In genomic region chr17:27639851-27640250, GRCm38 (mm10) we compare ENCODE assay signal across 24 mouse cellular contexts. TPM values are rescaled to one million over a fixed set of nuclear protein-coding genes. Genes with fewer than 3 reads are reported as not detected.
DNase-seq lines count a peak whose midpoint lies in the region; ATAC-seq and TF ChIP-seq lines count a peak whose summit lies in the region.
"Not testable (repeated sequence)": the region's sequence is repeated elsewhere in the genome, so short reads cannot be mapped to it uniquely, and the experiment has no call there.
"Had no signal": no experiment of that assay in that cellular context is flagged by ENCODE, and none has a peak within 500 bp of the region (broad histone marks: within the 10 kb centered on the region; RNA-seq: fewer than 3 reads in every experiment).

No protein-coding gene starts in this region.

- not testable (repeated sequence) for H3K4me2 ChIP-seq in liver, postnatal 0 days (ENCODE audit: low read depth, low read length); stomach, postnatal 0 days (replicated peaks; ENCODE audit: low read depth)

- H3K27ac ChIP-seq in cortical plate, adult 2 months (ENCODE audit: insufficient read depth, low read length), result peak overlapping the region; percentile 47; the same call in 1 of the 2 replicates
- H3K27ac ChIP-seq in heart, adult 2 months; liver, postnatal 0 days (ENCODE audit: low read depth); stomach, postnatal 0 days (replicated peaks): not testable (repeated sequence)
- H3K27ac ChIP-seq in layer of hippocampus, adult 2 months, result peak overlapping the region; percentile 81

- not testable (repeated sequence) for H3K9me3 ChIP-seq in liver, postnatal 0 days (ENCODE audit: low read length); stomach, postnatal 0 days (ENCODE audit: control insufficient read depth, low read length)

- peak; percentile 51 for DNase-seq in CD4-positive, CD25-positive, alpha-beta regulatory T cell, adult 2 months (ENCODE audit: low read depth, low spot score)
- not testable (repeated sequence) for DNase-seq in heart, adult 2 months; layer of hippocampus, adult 2 months (ENCODE audit: low spot score in 2 of 2); liver, postnatal 0 days; stomach, postnatal 0 days (ENCODE audit: low spot score)

- not testable (repeated sequence) for TF ChIP-seq CTCF in cortical plate, adult 2 months (IDR thresholded peaks at IDR 0.05; ENCODE audit: extremely low read depth, insufficient read depth, low read length)
- peak; percentile 40 for TF ChIP-seq CTCF in heart, adult 2 months (IDR thresholded peaks at IDR 0.05)
- TF ChIP-seq CTCF in layer of hippocampus, adult 2 months (conservative IDR thresholded peaks at IDR 0.05), result peak; percentile 55
- peak; percentile 21; the same call in 1 of the 2 replicates for TF ChIP-seq CTCF in liver, postnatal 0 days (IDR thresholded peaks at IDR 0.05; ENCODE audit: low read depth)
- TF ChIP-seq CTCF in stomach, postnatal 0 days (IDR thresholded peaks at IDR 0.05; ENCODE audit: low read depth), result peak; percentile 23; the same call in 1 of the 2 replicates

- H3K79me2 ChIP-seq in heart, adult 2 months (replicated peaks; ENCODE audit: control insufficient read depth, insufficient read depth, low read length), result not testable (repeated sequence)

- not testable (repeated sequence) for H3K4me1 ChIP-seq in cortical plate, adult 2 months (ENCODE audit: control insufficient read depth, insufficient read depth, low read length); heart, adult 2 months (ENCODE audit: control insufficient read depth, insufficient read depth, low read length); liver, postnatal 0 days (ENCODE audit: insufficient read depth); stomach, postnatal 0 days (replicated peaks; ENCODE audit: control insufficient read depth, insufficient read depth)

- not testable (repeated sequence) for H3K27me3 ChIP-seq in heart, adult 2 months (ENCODE audit: control insufficient read depth, insufficient read depth, low read length); liver, postnatal 0 days (ENCODE audit: insufficient read depth, low read length); stomach, postnatal 0 days (ENCODE audit: control insufficient read depth, insufficient read depth, low read length)

- H3K4me3 ChIP-seq in cortical plate, adult 2 months (ENCODE audit: insufficient read depth, low read length); heart, adult 2 months; layer of hippocampus, adult 2 months; liver, postnatal 0 days (ENCODE audit: low read depth, low read length); stomach, postnatal 0 days (ENCODE audit: low read depth, low read length): not testable (repeated sequence)

- not testable (repeated sequence) for H3K36me3 ChIP-seq in heart, adult 2 months (ENCODE audit: control insufficient read depth, insufficient read depth, low read length); liver, postnatal 0 days (replicated peaks; ENCODE audit: insufficient read depth, low read length); stomach, postnatal 0 days (ENCODE audit: control insufficient read depth, insufficient read depth, low read length)

- ATAC-seq in liver, postnatal 0 days; stomach, postnatal 0 days (ENCODE audit: low FRiP score, low TSS enrichment): not testable (repeated sequence)

- WGBS in heart, adult 2 months, result 87% methylated on average over 6 of the region's 6 CpGs
- 80% methylated on average over 6 of the region's 6 CpGs for whole genome bisulfite sequencing in liver, postnatal 0 days (ENCODE audit: insufficient replicate concordance)
- 91% methylated on average over 6 of the region's 6 CpGs for WGBS in stomach, postnatal 0 days

- TF ChIP-seq EP300 in heart, adult 2 months (IDR thresholded peaks at IDR 0.05; ENCODE audit: insufficient read depth, low read depth, low read length); liver, postnatal 0 days (IDR thresholded peaks at IDR 0.05; ENCODE audit: low read depth); stomach, postnatal 0 days (optimal IDR thresholded peaks at IDR 0.05): not testable (repeated sequence)

- not testable (repeated sequence) for TF ChIP-seq POLR2A in cortical plate, adult 2 months (IDR thresholded peaks at IDR 0.05; ENCODE audit: extremely low read depth, insufficient read depth, low read length); heart, adult 2 months (IDR thresholded peaks at IDR 0.05; ENCODE audit: insufficient read depth, low read depth, low read length)

- intact Hi-C loops in heart, adult 2 months (cut with DNase I), result loop anchor here (10.0 kb wide), 1 partner anchor 425 kb away; no protein-coding TSS in a partner anchor

- not testable (repeated sequence) for H3K9ac ChIP-seq in heart, adult 2 months (ENCODE audit: low read depth, low read length); liver, postnatal 0 days (replicated peaks); stomach, postnatal 0 days (ENCODE audit: low read length)

RNA-seq across cellular contexts. Expression of gene Rps10, which starts 3.4 kb away (rescaled TPM):
- polyA plus RNA-seq in cortical plate, adult 2 months (2012; rRNA removed), result 525 and 561 TPM in 2 replicates
- total RNA-seq in heart, adult 2 months (2021), result 100 to 1,000 TPM; 529 to 604 TPM
- polyA plus RNA-seq in heart, adult 2 months (2012; rRNA removed), result 448 and 482 TPM in 2 replicates
- total RNA-seq in layer of hippocampus, adult 2 months (2021), result 100 to 1,000 TPM; 495 to 504 TPM
- polyA plus RNA-seq in liver, postnatal 0 days (2015; fragmentation: Nextera tagmentation; extraction: Ambion mirVana), result 523 and 535 TPM in 2 replicates
- polyA plus RNA-seq in stomach, postnatal 0 days (2015; fragmentation: Nextera tagmentation; extraction: Ambion mirVana), result 828 and 879 TPM in 2 replicates

RNA-seq across cellular contexts. Expression of gene RPS10-NUDT3, which starts 4.8 kb away (rescaled TPM):
- 0.15 and 0.47 TPM in 2 replicates for polyA plus RNA-seq in cortical plate, adult 2 months (2012; rRNA removed)
- not detected for total RNA-seq in heart, adult 2 months (2021)
- polyA plus RNA-seq in heart, adult 2 months (2012; rRNA removed), result not detected in 2 replicates
- total RNA-seq in layer of hippocampus, adult 2 months (2021), result not detected
- polyA plus RNA-seq in liver, postnatal 0 days (2015; fragmentation: Nextera tagmentation; extraction: Ambion mirVana), result not detected in 2 replicates
- not detected in 2 replicates for polyA plus RNA-seq in stomach, postnatal 0 days (2015; fragmentation: Nextera tagmentation; extraction: Ambion mirVana)
- total RNA-seq: adrenal gland, adult 18-20 months; adrenal gland, postnatal 36 days; common myeloid progenitor, adult 5-6 weeks; ES-E14; gastrocnemius, postnatal 14 days; gastrocnemius, postnatal 4 days; heart, postnatal 36 days had no signal
- polyA plus RNA-seq: C2C12; embryonic facial prominence, embryonic 10.5 days; embryonic facial prominence, embryonic 13.5 days; erythroblast, embryonic 14.5 days; forebrain, embryonic 13.5 days; forebrain, embryonic 16.5 days; heart, embryonic 12.5 days; heart, embryonic 15.5 days; hindbrain, embryonic 13.5 days; hindbrain, embryonic 16.5 days; intestine, embryonic 15.5 days had no signal

RNA-seq across cellular contexts. Expression of gene Pacsin1, which starts 15.5 kb away (rescaled TPM):
- 254 and 258 TPM in 2 replicates for polyA plus RNA-seq in cortical plate, adult 2 months (2012; rRNA removed)
- under 1 TPM; 0.44 to 0.45 TPM for total RNA-seq in heart, adult 2 months (2021)
- polyA plus RNA-seq in heart, adult 2 months (2012; rRNA removed), result 0.29 and 0.61 TPM in 2 replicates
- 100 to 1,000 TPM; 321 to 335 TPM for total RNA-seq in layer of hippocampus, adult 2 months (2021)
- polyA plus RNA-seq in liver, postnatal 0 days (2015; fragmentation: Nextera tagmentation; extraction: Ambion mirVana), result 0.27 and 0.29 TPM in 2 replicates
- 1.2 and 1.4 TPM in 2 replicates for polyA plus RNA-seq in stomach, postnatal 0 days (2015; fragmentation: Nextera tagmentation; extraction: Ambion mirVana)
- total RNA-seq: common myeloid progenitor, adult 5-6 weeks had no signal
- polyA plus RNA-seq: C2C12 had no signal

RNA-seq across cellular contexts. Expression of gene Nudt3, which starts 16.6 kb away (rescaled TPM):
- polyA plus RNA-seq in cortical plate, adult 2 months (2012; rRNA removed), result 371 and 398 TPM in 2 replicates
- total RNA-seq in heart, adult 2 months (2021), result 100 to 1,000 TPM; 330 to 346 TPM
- polyA plus RNA-seq in heart, adult 2 months (2012; rRNA removed), result 143 and 189 TPM in 2 replicates
- 100 to 1,000 TPM; 462 to 510 TPM for total RNA-seq in layer of hippocampus, adult 2 months (2021)
- 17.9 and 20.2 TPM in 2 replicates for polyA plus RNA-seq in liver, postnatal 0 days (2015; fragmentation: Nextera tagmentation; extraction: Ambion mirVana)
- polyA plus RNA-seq in stomach, postnatal 0 days (2015; fragmentation: Nextera tagmentation; extraction: Ambion mirVana), result 40.6 and 43.9 TPM in 2 replicates

Comparison
In these comparisons a context has a peak if more than half of its experiments do, and no peak if none do; other contexts are left out.
1. RNA of gene Pacsin1, which starts 15.5 kb away (polyA plus RNA-seq): 254 to 258 TPM in cortical plate, adult 2 months; 1.2 to 1.4 TPM in stomach, postnatal 0 days, 0.29 to 0.61 TPM in heart, adult 2 months and 0.27 to 0.29 TPM in liver, postnatal 0 days; every median in the first group is over 100 times any median in the second.